Mouse (Mus musculus): ENCODE measurements around the gene Ttll11. TPM values are rescaled to one million over a fixed set of nuclear protein-coding genes. Genes with fewer than 3 reads are reported as not detected.
A peak's percentile ranks its signal among the peaks of the same experiment; 100 is the strongest.

The Ttll11 gene
- 5.8 and 6.1 TPM in 2 replicates for polyA plus RNA-seq (2014; fragmentation: Nextera tagmentation; extraction: Ambion mirVana)

GRCm38 (mm10) chr2:35979644-35980021 lies at the start of gene Ttll11:
Ttll11 (minus strand) TSS chr2:35979913.
- H3K4me2 ChIP-seq (ENCODE audit: low read depth, low read length) = peak within 1 kb of the TSS; percentile 97
- WGBS = 0% methylated on average over 42 of the region's 42 CpGs
- H3K27me3 ChIP-seq (ENCODE audit: control insufficient read depth, insufficient read depth, low read length) = no peaks in the 10 kb centered on the region
- ATAC-seq (ENCODE audit: low read depth) = peak; percentile 93
- H3K9ac ChIP-seq (replicated peaks; ENCODE audit: low read depth, low read length) = peak within 1 kb of the TSS; percentile 87
- H3K27ac ChIP-seq (ENCODE audit: low read depth, low read length) = peak within 1 kb of the TSS; percentile 84
- H3K4me1 ChIP-seq (ENCODE audit: control insufficient read depth, insufficient read depth, low read length) = peaks cover 17% of the 10 kb centered on the region
- peak within 1 kb of the TSS; percentile 80 for H3K4me3 ChIP-seq (ENCODE audit: low read depth, low read length)
- no peaks in the 10 kb centered on the region for H3K36me3 ChIP-seq (ENCODE audit: control insufficient read depth, insufficient read depth, low read length)
- H3K9me3 ChIP-seq (ENCODE audit: control insufficient read depth, low read length) = no peaks in the 10 kb centered on the region

- 80% methylated on average over 3 of the region's 3 CpGs for WGBS
- Histone ChIP-seq H3K4me3 (ENCODE audit: low read depth, low read length) (no peak overlapping the region), H3K4me1 (ENCODE audit: control insufficient read depth, insufficient read depth, low read length) (peaks cover 4% of the 10 kb centered on the region; the same call in 1 of the 2 replicates)
These were observed 43.6 kb upstream of the Ttll11 start for GRCm38 (mm10) chr2:36023291-36023690.

GRCm38 (mm10) chr2:36021385-36022159 lies 41.9 kb upstream of the Ttll11 start:
- H3K9me3 ChIP-seq (ENCODE audit: control insufficient read depth, low read length) = no peaks in the 10 kb centered on the region
- peak overlapping the region; percentile 52 for H3K4me2 ChIP-seq (ENCODE audit: low read depth, low read length)
- H3K27ac ChIP-seq (ENCODE audit: low read depth, low read length) = no peak overlapping the region
- H3K27me3 ChIP-seq (ENCODE audit: control insufficient read depth, insufficient read depth, low read length) = no peaks in the 10 kb centered on the region
- peaks cover 4% of the 10 kb centered on the region; the same call in 1 of the 2 replicates for H3K4me1 ChIP-seq (ENCODE audit: control insufficient read depth, insufficient read depth, low read length)
- 8% methylated on average over 32 of the region's 32 CpGs for WGBS
- 0 out of 2 replicates have a peak overlapping the region, but pooled peaks have one; percentile 10 for H3K4me3 ChIP-seq (ENCODE audit: low read depth, low read length)
- peak; percentile 84 for ATAC-seq (ENCODE audit: low read depth)
- no peaks in the 10 kb centered on the region for H3K36me3 ChIP-seq (ENCODE audit: control insufficient read depth, insufficient read depth, low read length)
- H3K9ac ChIP-seq (replicated peaks; ENCODE audit: low read depth, low read length) = 0 out of 2 replicates have a peak overlapping the region, but pooled peaks have one; percentile 11

More at GRCm38 (mm10) chr2:36023291-36023690, 43.6 kb upstream of the Ttll11 start:
- no peak for ATAC-seq (ENCODE audit: low read depth)
- H3K4me2 ChIP-seq (ENCODE audit: low read depth, low read length) = no peak overlapping the region
- H3K36me3 ChIP-seq (ENCODE audit: control insufficient read depth, insufficient read depth, low read length) = no peaks in the 10 kb centered on the region
- H3K27ac ChIP-seq (ENCODE audit: low read depth, low read length) = no peak overlapping the region
- no peaks in the 10 kb centered on the region for H3K27me3 ChIP-seq (ENCODE audit: control insufficient read depth, insufficient read depth, low read length)
- H3K9ac ChIP-seq (replicated peaks; ENCODE audit: low read depth, low read length) = no peak overlapping the region
- H3K9me3 ChIP-seq (ENCODE audit: control insufficient read depth, low read length) = no peaks in the 10 kb centered on the region

GRCm38 (mm10) chr2:36013010-36013409 lies 33.3 kb upstream of the Ttll11 start:
- ATAC-seq (ENCODE audit: low read depth) = no peak
- H3K9ac ChIP-seq (replicated peaks; ENCODE audit: low read depth, low read length) = no peak overlapping the region
- WGBS = 55% methylated on average over 12 of the region's 12 CpGs
- no peaks in the 10 kb centered on the region for H3K27me3 ChIP-seq (ENCODE audit: control insufficient read depth, insufficient read depth, low read length)
- no peaks in the 10 kb centered on the region for H3K9me3 ChIP-seq (ENCODE audit: control insufficient read depth, low read length)
- no peak overlapping the region for H3K27ac ChIP-seq (ENCODE audit: low read depth, low read length)
- H3K4me1 ChIP-seq (ENCODE audit: control insufficient read depth, insufficient read depth, low read length) = peaks cover 3% of the 10 kb centered on the region; the same call in 1 of the 2 replicates
- H3K4me3 ChIP-seq (ENCODE audit: low read depth, low read length) = no peak overlapping the region
- no peak overlapping the region for H3K4me2 ChIP-seq (ENCODE audit: low read depth, low read length)
- no peaks in the 10 kb centered on the region for H3K36me3 ChIP-seq (ENCODE audit: control insufficient read depth, insufficient read depth, low read length)

- peaks cover 3% of the 10 kb centered on the region; the same call in 1 of the 2 replicates for H3K4me1 ChIP-seq (ENCODE audit: control insufficient read depth, insufficient read depth, low read length)
- H3K9me3 ChIP-seq (ENCODE audit: control insufficient read depth, low read length) = no peaks in the 10 kb centered on the region
- under 1% methylated on average over 44 of the region's 44 CpGs for WGBS
- ATAC-seq (ENCODE audit: low read depth) = peak; percentile 15; the same call in 1 of the 2 replicates
- no peaks in the 10 kb centered on the region for H3K27me3 ChIP-seq (ENCODE audit: control insufficient read depth, insufficient read depth, low read length)
- peak overlapping the region; percentile 50 for H3K9ac ChIP-seq (replicated peaks; ENCODE audit: low read depth, low read length)
- peak overlapping the region; percentile 77 for H3K4me2 ChIP-seq (ENCODE audit: low read depth, low read length)
- no peaks in the 10 kb centered on the region for H3K36me3 ChIP-seq (ENCODE audit: control insufficient read depth, insufficient read depth, low read length)
- peak overlapping the region; percentile 38 for H3K4me3 ChIP-seq (ENCODE audit: low read depth, low read length)
- no peak overlapping the region for H3K27ac ChIP-seq (ENCODE audit: low read depth, low read length)
These were observed 31.7 kb upstream of the Ttll11 start for GRCm38 (mm10) chr2:36011331-36011825.

- Histone ChIP-seq H3K4me2 (ENCODE audit: low read depth, low read length) (no peak overlapping the region; the same call in 1 of the 2 replicates), H3K36me3 (ENCODE audit: control insufficient read depth, insufficient read depth, low read length) (no peaks in the 10 kb centered on the region), H3K4me1 (ENCODE audit: control insufficient read depth, insufficient read depth, low read length) (peaks cover 3% of the 10 kb centered on the region; the same call in 1 of the 2 replicates), H3K9ac (replicated peaks; ENCODE audit: low read depth, low read length) (no peak overlapping the region), H3K9me3 (ENCODE audit: control insufficient read depth, low read length) (no peaks in the 10 kb centered on the region), H3K27ac (ENCODE audit: low read depth, low read length) (no peak overlapping the region), H3K4me3 (ENCODE audit: low read depth, low read length) (no peak overlapping the region), H3K27me3 (ENCODE audit: control insufficient read depth, insufficient read depth, low read length) (no peaks in the 10 kb centered on the region)
- no peak for ATAC-seq (ENCODE audit: low read depth)
- WGBS = 41% methylated on average over 8 of the region's 8 CpGs
These were observed 30.9 kb upstream of the Ttll11 start for GRCm38 (mm10) chr2:36010579-36010978.

GRCm38 (mm10) chr2:36009386-36009785 lies 29.7 kb upstream of the Ttll11 start:
- Histone ChIP-seq H3K9me3 (ENCODE audit: control insufficient read depth, low read length) (no peaks in the 10 kb centered on the region), H3K36me3 (ENCODE audit: control insufficient read depth, insufficient read depth, low read length) (no peaks in the 10 kb centered on the region), H3K4me3 (ENCODE audit: low read depth, low read length) (no peak overlapping the region), H3K9ac (replicated peaks; ENCODE audit: low read depth, low read length) (no peak overlapping the region), H3K27ac (ENCODE audit: low read depth, low read length) (no peak overlapping the region), H3K4me2 (ENCODE audit: low read depth, low read length) (no peak overlapping the region), H3K27me3 (ENCODE audit: control insufficient read depth, insufficient read depth, low read length) (no peaks in the 10 kb centered on the region), H3K4me1 (ENCODE audit: control insufficient read depth, insufficient read depth, low read length) (peaks cover 3% of the 10 kb centered on the region; the same call in 1 of the 2 replicates)
- 20% methylated on average over 4 of the region's 4 CpGs for WGBS
- ATAC-seq (ENCODE audit: low read depth) = peak; percentile 62

GRCm38 (mm10) chr2:36008071-36008470 lies 28.4 kb upstream of the Ttll11 start:
- H3K4me2 ChIP-seq (ENCODE audit: low read depth, low read length) = no peak overlapping the region
- H3K9ac ChIP-seq (replicated peaks; ENCODE audit: low read depth, low read length) = no peak overlapping the region
- no peak overlapping the region for H3K4me3 ChIP-seq (ENCODE audit: low read depth, low read length)
- H3K27me3 ChIP-seq (ENCODE audit: control insufficient read depth, insufficient read depth, low read length) = no peaks in the 10 kb centered on the region
- H3K36me3 ChIP-seq (ENCODE audit: control insufficient read depth, insufficient read depth, low read length) = no peaks in the 10 kb centered on the region
- WGBS = 38% methylated on average over 1 of the region's 1 CpGs
- peaks cover 3% of the 10 kb centered on the region; the same call in 1 of the 2 replicates for H3K4me1 ChIP-seq (ENCODE audit: control insufficient read depth, insufficient read depth, low read length)
- no peaks in the 10 kb centered on the region for H3K9me3 ChIP-seq (ENCODE audit: control insufficient read depth, low read length)
- ATAC-seq (ENCODE audit: low read depth) = no peak
- no peak overlapping the region for H3K27ac ChIP-seq (ENCODE audit: low read depth, low read length)

- ATAC-seq (ENCODE audit: low read depth) = no peak
- Histone ChIP-seq H3K9me3 (ENCODE audit: control insufficient read depth, low read length) (no peaks in the 10 kb centered on the region), H3K27ac (ENCODE audit: low read depth, low read length) (no peak overlapping the region), H3K4me3 (ENCODE audit: low read depth, low read length) (no peak overlapping the region), H3K4me2 (ENCODE audit: low read depth, low read length) (no peak overlapping the region), H3K27me3 (ENCODE audit: control insufficient read depth, insufficient read depth, low read length) (no peaks in the 10 kb centered on the region), H3K9ac (replicated peaks; ENCODE audit: low read depth, low read length) (no peak overlapping the region), H3K4me1 (ENCODE audit: control insufficient read depth, insufficient read depth, low read length) (no peaks in the 10 kb centered on the region), H3K36me3 (ENCODE audit: control insufficient read depth, insufficient read depth, low read length) (no peaks in the 10 kb centered on the region)
- WGBS = 29% methylated on average over 6 of the region's 6 CpGs
These were observed 22.5 kb upstream of the Ttll11 start for GRCm38 (mm10) chr2:36002188-36002587.

Measured in neural tube, embryonic 14.5 days (tissue).